Mouse (Mus musculus): ENCODE measurements around the gene Rps16. TPM values are rescaled to one million over a fixed set of nuclear protein-coding genes. Genes with fewer than 3 reads are reported as not detected.

Rps16 gene
- 1,939 and 2,023 TPM in 2 replicates for polyA plus RNA-seq (2012; rRNA removed)

- peak; percentile 99 for DNase-seq (ENCODE audit: low spot score)
Measured at GRCm38 (mm10) chr7:28350155-28350883, at the start of gene Rps16. Gene Rps16 (plus strand): TSS chr7:28350652.

GRCm38 (mm10) chr7:28301616-28302433, 48.6 kb upstream of the Rps16 start, which contains the start of gene Dll3:
Gene Dll3 (minus strand): TSS chr7:28302238.
- DNase-seq (ENCODE audit: low spot score): no peak

GRCm38 (mm10) chr7:28305641-28306040, 44.8 kb upstream of the Rps16 start:
- DNase-seq (ENCODE audit: low spot score): no peak

DNA sequence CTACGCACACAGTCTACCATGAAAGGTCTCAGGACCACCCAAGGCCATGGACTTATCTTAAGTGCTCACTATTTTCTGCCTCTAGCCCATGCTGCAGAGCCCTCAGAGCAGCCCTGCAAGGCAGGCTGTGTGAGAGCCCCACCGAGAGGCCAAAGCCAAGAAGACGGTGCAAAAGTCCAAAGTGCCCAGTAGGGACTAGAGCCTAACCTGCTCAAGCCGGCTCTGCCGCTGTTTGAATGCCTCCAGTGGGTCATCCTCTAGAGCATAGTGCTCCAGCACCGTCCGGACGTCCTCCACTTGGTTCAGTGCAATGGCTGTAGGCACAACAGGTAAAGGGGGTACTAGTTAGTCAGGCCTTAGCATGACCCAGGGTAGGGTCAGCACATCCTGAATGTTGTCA, 44.2 kb upstream of the Rps16 start:
- DNase-seq (ENCODE audit: low spot score): no peak

GRCm38 (mm10) chr7:28309737-28310136, 40.7 kb upstream of the Rps16 start:
- no peak for DNase-seq (ENCODE audit: low spot score)

GRCm38 (mm10) chr7:28311151-28311925, 39.1 kb upstream of the Rps16 start:
- no peak for DNase-seq (ENCODE audit: low spot score)

DNA sequence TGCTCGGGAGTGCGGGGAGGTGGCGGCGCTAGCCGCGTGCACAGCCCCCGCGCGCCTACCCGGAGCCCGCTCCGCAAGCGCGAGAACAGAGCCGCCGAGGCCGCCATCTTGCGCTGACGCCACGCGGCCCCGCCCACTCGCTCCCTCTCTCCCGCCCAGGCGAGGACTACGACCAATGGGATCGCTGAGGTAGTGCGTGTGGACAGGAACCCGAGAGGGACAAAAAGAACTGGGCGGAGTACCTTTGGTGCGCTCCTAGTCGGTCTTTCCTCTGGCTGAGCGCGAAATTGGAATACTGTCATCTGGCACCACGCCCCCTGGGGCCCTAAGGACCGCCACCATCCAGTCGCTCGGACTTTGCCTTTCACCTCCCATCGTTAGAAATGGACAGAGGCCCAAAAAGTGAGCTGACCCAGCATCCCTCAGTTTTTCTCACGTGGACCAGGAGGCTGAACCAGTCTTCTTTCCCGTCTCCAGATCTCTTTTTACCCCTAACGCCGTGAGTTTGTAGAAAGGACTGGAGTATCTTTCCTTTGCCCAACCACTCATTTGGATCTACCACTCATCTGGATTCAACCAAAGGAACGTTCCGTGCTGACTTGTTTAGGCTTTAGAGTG, 38.4 kb upstream of the Rps16 start, which contains the start of gene Timm50:
Timm50 (minus strand) TSS at position 147 of the 618 bp plus-strand sequence.
- DNase-seq (ENCODE audit: low spot score): peak; percentile 96

DNA sequence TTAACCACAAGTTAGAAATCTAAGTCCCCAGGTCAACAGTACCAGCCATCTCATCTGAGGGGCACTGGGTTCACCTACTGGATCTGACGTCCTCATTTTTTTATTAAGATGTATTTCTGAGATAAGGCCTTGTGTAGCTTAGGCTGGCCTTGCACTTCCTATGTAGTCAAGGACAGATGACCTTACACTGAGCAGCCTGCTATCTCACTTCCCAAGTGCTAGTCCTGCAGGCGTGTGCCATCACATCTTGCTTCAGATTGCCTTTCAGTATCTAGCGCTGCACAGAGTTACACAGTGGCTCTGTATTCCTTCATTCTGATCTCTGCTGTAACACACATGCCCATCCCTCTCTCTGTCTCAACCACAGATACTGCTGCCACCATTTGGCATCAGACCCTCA, 32.4 kb upstream of the Rps16 start:
- DNase-seq (ENCODE audit: low spot score): no peak

- DNase-seq (ENCODE audit: low spot score): no peak
Measured at GRCm38 (mm10) chr7:28318714-28319113, 31.7 kb upstream of the Rps16 start.

DNA sequence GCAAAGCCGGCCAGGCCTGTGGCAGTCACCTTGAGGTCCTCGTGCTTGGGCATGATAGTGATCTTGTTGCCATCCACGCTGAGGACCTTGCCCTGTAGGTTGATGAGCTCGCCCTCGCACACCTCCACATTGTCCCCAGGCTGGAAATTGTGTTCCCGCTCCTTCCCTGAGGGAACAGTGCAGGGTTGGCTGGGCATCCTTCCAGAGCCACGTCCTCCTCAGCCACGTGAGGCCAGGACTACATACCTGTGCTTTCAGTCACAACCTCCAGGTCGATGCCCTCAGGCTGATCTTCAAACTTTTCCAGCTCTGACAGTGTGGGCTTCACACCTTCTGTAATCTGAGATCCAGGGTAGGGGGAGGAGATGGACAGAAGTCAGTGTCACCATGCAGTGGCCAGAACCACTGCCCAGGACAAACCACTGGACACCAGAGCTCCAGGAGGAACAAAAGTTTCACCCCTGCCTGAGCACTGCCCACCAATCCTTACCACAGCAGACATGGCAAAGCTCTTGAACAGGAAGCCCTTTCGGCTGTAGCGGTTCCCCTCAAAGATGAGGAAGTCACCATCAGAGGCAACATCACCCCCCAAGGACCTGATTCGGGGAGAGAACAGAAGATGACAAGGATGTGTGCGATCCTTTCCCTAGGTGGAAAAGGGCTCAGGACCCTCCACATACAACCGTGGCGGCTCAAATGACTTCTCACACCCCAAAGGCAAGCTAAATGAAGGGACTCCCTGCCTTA, 28.3 kb upstream of the Rps16 start:
- DNase-seq (ENCODE audit: low spot score): no peak

- no peak for DNase-seq (ENCODE audit: low spot score)
Measured at GRCm38 (mm10) chr7:28325293-28325692, 25.2 kb upstream of the Rps16 start.

DNA sequence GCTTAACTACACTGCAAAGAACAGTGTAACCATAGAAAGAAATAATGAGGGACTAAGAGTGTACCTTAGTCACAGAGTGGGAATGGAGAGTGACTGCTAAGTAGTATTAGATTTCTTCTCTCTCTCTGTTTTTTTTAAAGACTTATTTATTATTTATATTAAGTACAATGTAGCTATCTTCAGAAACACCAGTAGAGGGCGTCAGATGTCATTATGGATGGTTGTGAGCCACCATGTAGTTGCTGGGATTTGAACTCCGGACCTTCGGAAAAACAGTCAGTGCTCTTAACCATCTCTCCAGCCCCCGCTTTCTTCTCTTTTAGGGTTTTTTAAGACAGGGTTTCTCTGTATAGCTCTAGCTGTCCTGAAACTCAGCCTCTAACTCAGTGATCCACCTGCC, 24.0 kb upstream of the Rps16 start:
- no peak for DNase-seq (ENCODE audit: low spot score)

- no peak for DNase-seq (ENCODE audit: low spot score)
Measured at GRCm38 (mm10) chr7:28328260-28328659, 22.2 kb upstream of the Rps16 start.

DNA sequence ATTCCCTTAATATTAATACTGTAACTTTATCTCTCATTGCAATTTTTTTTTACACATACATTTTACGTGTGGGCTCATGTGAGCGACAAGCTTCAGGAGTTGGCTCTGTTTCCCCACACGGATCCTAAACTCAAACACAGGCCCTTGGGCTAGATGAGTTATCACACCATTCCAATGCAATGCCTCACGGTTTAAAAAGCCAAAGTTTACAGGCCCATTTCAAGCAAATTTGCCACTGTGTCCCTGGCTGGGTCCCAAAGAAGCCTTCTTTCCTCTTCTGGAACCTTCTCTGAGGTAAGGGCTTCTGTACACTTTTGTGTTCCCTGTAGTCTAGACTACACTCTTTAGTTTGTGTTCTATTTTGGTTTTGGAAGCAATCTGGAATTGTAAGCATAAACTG, 15.9 kb upstream of the Rps16 start:
- no peak for DNase-seq (ENCODE audit: low spot score)

- DNase-seq (ENCODE audit: low spot score): no peak
Measured at GRCm38 (mm10) chr7:28335471-28335870, 15.0 kb upstream of the Rps16 start.

- peak; percentile 90 for DNase-seq (ENCODE audit: low spot score)
Measured at GRCm38 (mm10) chr7:28338108-28338998, 12.1 kb upstream of the Rps16 start, which contains the start of gene Supt5. Gene Supt5 (minus strand): TSS chr7:28338746.

DNA sequence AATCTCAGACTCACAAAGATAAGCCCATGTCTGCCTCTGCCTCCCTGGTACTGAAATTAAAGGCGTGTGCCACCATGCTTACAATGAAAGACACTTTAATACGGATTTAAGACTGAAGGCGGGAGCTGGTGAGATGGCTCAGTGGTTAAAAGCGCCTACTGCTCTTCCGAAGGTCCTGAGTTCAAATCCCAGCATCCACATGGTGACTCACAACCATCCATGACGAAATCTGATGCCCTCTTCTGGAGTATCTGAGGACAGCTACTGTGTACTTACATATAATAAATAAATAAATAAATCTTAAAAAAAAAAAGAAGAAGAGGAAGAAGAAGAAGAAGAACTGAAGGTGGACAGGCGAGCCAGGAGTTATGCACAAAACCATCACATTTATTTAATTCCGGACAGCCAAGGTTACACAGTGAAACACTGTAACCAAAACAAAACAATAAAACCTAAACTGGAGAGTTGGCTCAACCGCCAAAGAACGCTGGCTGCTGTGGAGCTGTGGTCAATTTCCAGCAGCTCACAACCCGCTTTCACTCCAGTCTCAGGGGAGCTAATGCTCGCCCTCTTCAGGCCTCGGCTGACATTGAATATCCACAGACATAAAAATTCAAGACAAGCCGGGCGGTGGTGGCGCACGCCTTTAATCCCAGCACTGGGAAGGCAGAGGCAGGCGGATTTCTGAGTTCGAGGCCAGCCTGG, 11.1 kb upstream of the Rps16 start:
- DNase-seq (ENCODE audit: low spot score): no peak

- DNase-seq (ENCODE audit: low spot score): no peak
Measured at GRCm38 (mm10) chr7:28341381-28341780, 9.1 kb upstream of the Rps16 start.

- no peak for DNase-seq (ENCODE audit: low spot score)
Measured at GRCm38 (mm10) chr7:28344637-28345036, 5.8 kb upstream of the Rps16 start.
